Mouse (Mus musculus): ENCODE measurements at regions not wholly inside any gene's neighbourhood (a gene's known extent, or its start where the extent isn't known, plus 50 kb on each side); places are given as distances from the start of the nearest gene placed in this dataset.

DNA sequence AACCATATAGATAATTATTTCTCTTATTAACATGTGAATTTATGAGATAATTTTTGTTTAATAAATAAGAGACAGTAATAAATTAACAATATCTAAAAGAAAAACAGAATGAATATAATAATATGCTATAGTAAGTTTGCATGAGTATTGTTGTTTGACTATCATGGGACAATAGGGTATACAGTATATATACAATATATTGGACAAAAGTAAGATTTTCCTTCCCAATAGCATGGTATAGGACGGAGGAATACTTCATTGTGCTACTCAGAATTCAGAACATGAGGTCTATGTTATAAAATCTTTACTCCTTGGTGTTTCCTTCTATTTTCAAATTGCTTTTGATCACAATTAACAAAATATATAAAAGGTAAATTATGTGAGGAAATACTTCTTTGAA lies 771.0 kb upstream of the Pcdh20 start:
- no peak for DNase-seq (ENCODE audit: low spot score)

- DNase-seq (ENCODE audit: low spot score) = no peak
These were observed 765.3 kb upstream of the Pcdh20 start for GRCm38 (mm10) chr14:89236501-89236900.

GRCm38 (mm10) chr14:89230482-89230881 lies 759.3 kb upstream of the Pcdh20 start:
- no peak for DNase-seq (ENCODE audit: low spot score)

GRCm38 (mm10) chr14:89217390-89217789 lies 746.2 kb upstream of the Pcdh20 start:
- no peak for DNase-seq (ENCODE audit: low spot score)

DNA sequence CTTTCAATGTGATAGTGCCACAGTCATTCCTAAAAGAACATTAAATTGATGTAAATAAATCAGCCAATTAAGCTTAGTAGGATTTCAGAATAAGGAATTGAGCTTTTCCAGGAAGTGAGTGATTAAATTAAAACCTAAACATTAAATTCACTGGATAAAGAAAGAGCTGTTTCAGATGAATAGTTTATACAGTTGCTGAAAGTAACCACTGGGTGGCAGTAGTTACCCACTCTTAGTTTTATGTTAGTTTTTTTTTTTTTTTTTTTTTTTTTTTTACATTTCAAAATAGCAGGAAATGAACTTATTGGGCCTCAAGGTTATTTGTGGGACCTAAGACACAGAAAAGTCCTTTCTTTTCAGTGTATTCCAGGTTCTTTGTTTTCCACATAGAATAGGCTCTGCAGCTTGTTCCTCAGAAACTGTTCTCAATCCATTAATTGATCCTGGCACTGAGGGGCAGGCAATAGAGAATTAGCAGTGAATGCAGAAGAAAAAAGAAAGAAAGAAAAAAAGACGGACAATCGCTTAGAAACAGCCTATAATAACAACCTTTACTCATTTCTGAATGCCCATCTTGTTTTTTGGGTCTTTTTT lies 710.3 kb upstream of the Pcdh20 start:
- DNase-seq (ENCODE audit: low spot score) = peak; percentile 34

DNA sequence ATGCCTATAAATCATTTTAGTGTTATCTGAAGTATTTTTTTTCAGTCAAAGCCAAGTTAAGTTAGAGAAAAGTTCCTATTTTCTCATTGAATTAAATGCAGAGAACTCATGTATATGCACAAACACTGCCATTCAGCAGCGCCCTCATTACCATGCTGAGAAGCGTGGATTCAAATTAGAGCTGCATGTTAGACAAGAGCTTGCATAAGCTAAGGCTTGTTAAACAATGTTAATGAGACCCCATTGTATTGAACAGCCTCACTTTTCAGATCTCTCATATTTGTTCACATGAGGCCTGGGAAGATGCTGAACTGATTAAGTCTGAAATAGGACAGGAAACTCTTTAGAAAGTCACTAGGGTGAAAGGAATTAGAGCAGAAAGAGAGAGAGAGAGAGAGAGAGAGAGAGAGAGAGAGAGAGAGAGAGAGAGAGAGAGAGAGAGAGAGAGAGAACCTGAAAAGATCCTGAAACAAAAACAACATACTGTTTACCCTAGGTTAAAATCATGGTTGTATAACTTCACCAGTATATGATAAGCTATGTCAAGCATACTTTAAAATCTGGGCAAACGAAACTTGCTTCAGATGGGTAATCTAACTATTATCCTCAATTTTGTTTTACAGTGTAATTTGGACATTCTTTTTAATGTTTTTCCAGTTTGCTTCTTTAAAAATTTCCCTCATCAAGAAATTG lies 671.9 kb upstream of the Pcdh20 start:
- DNase-seq (ENCODE audit: low spot score) = no peak

- DNase-seq (ENCODE audit: low spot score) = no peak
These were observed 628.1 kb upstream of the Pcdh20 start for GRCm38 (mm10) chr14:89099296-89099695.

DNA sequence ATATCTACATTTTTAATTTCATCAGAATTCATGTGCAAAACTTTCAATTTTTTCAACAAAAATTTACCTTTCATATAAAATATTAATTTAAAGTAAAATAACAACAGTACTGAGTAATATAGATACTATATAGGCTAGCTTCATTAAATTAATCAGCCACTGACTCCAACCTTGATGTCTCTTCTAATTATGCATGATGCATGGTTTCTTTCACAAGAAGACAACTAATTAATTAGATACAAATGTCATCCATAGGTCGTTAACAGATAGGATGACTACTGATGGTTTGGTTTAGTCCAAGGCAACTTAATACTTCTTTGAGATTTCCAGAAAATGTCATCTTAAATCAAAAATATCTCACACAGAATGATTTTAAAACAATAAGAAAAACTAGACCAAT lies 618.5 kb upstream of the Pcdh20 start:
- DNase-seq (ENCODE audit: low spot score) = no peak

- DNase-seq (ENCODE audit: low spot score) = no peak
These were observed 604.8 kb upstream of the Pcdh20 start for GRCm38 (mm10) chr14:89076014-89076413.

DNA sequence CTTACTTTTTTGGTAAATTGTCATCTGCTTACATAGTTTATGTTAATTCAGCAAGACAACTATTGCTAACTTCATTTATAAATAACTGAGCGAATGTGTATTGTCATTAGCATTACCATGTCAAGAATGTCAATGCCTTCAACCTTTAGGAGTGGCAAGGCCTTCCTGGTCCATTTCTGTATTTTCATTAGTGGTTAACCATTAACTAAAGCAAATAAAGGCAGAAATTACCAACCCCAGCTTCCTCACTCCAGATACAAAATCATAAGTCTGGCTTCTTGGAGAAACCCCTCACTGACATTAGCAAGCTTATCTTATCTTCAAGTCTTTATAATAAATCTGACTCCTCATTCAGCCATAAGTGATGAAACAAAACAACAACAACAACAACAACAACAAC lies 592.8 kb upstream of the Pcdh20 start:
- no peak for DNase-seq (ENCODE audit: low spot score)

- DNase-seq (ENCODE audit: low spot score) = no peak
These were observed 591.6 kb upstream of the Pcdh20 start for GRCm38 (mm10) chr14:89062583-89063436.

- DNase-seq (ENCODE audit: low spot score) = no peak
These were observed 590.1 kb upstream of the Pcdh20 start for GRCm38 (mm10) chr14:89061319-89061718.

- DNase-seq (ENCODE audit: low spot score) = peak; percentile 9
These were observed 563.2 kb upstream of the Pcdh20 start for GRCm38 (mm10) chr14:89034390-89034789.

- no peak for DNase-seq (ENCODE audit: low spot score)
These were observed 540.2 kb upstream of the Pcdh20 start for GRCm38 (mm10) chr14:89011440-89011839.

GRCm38 (mm10) chr14:89009648-89010047 lies 538.5 kb upstream of the Pcdh20 start:
- DNase-seq (ENCODE audit: low spot score) = no peak

DNA sequence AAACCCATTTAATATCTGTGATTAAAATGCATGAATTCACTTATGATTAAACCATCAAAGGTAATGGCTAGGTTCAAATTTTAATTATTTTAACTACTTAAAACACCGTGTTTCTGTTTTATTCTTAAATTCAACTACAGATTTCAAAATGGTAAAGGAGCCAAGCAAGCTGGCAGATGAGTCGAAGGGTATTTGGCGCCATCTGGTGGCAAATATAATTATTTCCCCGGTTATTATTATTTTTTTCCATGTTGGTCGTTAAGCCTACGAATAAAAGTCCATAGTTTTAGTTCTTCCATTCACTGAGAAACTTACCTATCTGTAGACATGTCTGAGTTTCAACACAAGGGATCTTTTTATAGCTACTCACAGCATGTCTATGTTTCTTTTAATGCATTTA lies 510.7 kb upstream of the Pcdh20 start:
- peak; percentile 40 for DNase-seq (ENCODE audit: low spot score)

- DNase-seq (ENCODE audit: low spot score) = no peak
These were observed 504.8 kb upstream of the Pcdh20 start for GRCm38 (mm10) chr14:88976007-88976406.

- no peak for DNase-seq (ENCODE audit: low spot score)
These were observed 463.4 kb upstream of the Pcdh20 start for GRCm38 (mm10) chr14:88934569-88934968.

Measured in adipocyte (in vitro differentiated cells).